Mouse (Mus musculus) adrenal gland, postnatal 36 days (tissue): ENCODE measurements around the gene Csf2rb2. TPM values are rescaled to one million over a fixed set of nuclear protein-coding genes. Genes with fewer than 3 reads are reported as not detected.
"Not testable (repeated sequence)": the region's sequence is repeated elsewhere in the genome, so short reads cannot be mapped to it uniquely, and the experiment has no call there.

Experiments
- DNase-seq, 2 experiments: peaks; one replicate each; pipeline ENCODE4 v3.0.0; 2021; ENCODE audit warnings: mixed read lengths in 1 of 2
- microRNA-seq: library from miRNA; unstranded; fragments of <30 nt; microRNA quantifications from one replicate; pipeline ENCODE4 v1.2.0, GENCODE M21; 2021
- total RNA-seq, 2 experiments: library from RNA; stranded (reverse); gene quantifications; 2 replicates each; pipeline ENCODE4 v1.2.3; 2021

Csf2rb2 gene
- total RNA-seq, 2 experiments from 2014 or later: 0.36 to 0.93 TPM

DNA sequence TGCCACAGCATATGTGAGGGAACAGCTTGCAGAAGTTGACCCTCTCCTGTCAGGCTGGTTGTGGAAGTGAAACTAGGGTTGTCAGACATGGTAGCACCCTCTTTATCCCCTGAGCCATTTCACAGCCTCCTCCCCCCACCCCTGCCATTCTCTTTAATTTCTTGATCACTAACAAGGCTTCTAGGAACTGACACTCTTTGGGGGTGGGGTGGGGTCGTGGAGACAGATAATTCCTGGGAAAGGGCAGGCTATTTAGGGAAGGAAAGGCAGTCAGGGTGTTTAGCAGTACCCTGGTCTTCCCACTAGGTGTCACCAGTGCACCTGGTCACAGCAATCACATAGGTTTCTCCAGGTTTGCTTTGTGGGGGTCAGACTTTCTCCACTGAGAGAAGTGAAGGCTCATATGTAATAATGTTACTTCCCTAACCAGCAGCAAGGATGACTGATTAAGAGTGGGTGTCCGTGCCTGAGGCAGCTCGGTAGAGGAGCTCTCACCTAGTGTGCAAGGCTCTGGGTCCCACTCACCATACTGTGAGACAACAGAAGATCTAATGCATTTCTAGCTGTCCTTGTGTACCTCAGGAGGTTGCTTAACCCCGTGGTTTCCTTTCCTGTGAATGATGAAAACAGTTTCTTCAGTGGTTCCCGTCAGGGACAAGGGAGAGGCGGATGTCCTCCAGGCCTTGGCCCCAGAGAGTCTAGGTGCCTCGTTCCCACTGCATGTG is 48.0 kb downstream of the Csf2rb2 start:
- DNase-seq: peak; percentile 66 to 74

DNA sequence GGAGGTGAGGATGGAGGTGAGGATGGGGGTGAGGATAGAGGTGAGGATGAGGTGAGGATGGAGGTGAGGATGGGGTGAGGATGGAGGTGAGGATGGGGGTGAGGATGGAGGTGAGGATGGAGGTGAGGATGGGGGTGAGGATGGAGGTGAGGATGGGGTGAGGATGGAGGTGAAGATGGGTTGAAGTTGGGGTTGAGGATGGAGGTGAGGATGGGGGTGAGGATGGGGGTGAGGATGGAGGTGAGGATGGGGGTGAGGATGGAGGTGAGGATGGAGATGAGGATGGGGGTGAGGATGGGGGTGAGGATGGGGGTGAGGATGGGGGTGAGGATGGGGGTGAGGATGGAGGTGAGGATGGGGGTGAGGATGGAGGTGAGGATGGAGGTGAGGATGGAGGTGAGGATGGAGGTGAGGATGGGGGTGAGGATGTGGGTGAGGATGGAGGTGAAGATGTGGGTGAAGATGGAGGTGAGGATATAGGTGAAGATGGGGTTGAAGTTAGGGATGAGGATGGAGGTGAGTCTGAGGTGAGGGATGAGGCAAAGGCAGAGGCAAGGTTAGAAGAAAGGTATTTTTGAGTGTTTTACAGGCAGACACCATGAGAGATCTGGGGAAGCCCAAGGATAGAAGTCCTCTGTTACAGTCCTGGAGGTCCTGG is 48.8 kb downstream of the Csf2rb2 start:
- not testable (repeated sequence) for DNase-seq

DNA sequence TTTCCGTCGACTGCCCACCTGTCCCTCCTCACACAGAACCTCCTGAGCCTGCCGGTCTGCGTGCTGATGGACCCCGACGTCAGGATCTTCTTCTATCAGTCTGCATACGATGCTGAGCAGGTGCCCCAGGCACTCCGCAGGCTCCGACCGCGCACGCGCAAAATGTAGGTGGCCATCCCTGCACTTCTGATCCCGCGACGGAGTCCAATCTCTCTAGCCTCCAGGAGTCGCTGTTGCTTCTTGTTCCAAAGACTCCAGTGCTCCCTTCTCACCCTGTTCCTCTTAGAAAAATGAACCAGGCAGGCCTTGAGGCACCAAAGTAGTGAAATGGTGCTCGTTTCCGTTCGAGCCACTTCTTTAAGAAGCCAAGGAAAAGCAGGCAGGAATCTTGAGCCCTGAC is 50.8 kb downstream of the Csf2rb2 start:
- DNase-seq: peak; percentile 54 to 63

DNA sequence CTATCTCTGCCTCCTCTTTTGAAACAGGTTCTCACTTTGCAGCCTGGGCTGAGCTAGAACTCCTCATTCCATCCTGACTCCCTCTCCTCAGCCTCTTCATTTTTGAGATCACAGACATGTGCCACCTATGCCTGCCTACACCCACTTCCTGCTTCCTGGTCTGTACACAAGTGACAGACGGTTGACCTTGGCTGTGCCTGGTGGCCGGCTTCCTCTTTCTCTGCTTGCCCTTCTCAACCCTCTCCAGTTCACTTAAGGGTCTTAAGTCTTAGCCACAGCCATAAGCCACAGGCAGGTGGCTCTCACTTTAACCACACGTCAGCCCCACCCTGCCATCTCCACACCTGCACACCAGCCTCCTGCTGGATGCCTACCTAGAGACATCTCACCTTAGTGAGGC is 57.1 kb downstream of the Csf2rb2 start:
- DNase-seq: no peak

DNA sequence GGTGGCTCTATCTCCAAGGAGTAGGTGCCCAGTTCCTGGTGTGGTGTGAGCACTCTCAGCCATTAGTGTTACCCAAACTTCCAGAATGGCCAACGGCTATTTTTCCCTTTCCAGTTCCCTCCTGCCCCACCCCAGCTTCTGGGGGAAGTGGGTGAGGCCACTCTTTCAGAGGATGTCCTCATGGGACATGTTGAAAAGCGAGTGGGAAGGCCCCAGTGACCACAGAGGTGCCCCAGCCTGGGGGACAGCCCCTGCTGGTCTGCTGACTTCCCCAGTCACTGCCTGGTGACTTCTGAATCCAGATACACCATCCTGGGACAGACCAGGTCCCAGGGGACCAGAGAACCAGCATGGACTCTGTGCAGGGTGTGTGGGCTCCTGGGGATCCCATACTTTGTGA is 57.9 kb downstream of the Csf2rb2 start:
- no peak for DNase-seq

DNA sequence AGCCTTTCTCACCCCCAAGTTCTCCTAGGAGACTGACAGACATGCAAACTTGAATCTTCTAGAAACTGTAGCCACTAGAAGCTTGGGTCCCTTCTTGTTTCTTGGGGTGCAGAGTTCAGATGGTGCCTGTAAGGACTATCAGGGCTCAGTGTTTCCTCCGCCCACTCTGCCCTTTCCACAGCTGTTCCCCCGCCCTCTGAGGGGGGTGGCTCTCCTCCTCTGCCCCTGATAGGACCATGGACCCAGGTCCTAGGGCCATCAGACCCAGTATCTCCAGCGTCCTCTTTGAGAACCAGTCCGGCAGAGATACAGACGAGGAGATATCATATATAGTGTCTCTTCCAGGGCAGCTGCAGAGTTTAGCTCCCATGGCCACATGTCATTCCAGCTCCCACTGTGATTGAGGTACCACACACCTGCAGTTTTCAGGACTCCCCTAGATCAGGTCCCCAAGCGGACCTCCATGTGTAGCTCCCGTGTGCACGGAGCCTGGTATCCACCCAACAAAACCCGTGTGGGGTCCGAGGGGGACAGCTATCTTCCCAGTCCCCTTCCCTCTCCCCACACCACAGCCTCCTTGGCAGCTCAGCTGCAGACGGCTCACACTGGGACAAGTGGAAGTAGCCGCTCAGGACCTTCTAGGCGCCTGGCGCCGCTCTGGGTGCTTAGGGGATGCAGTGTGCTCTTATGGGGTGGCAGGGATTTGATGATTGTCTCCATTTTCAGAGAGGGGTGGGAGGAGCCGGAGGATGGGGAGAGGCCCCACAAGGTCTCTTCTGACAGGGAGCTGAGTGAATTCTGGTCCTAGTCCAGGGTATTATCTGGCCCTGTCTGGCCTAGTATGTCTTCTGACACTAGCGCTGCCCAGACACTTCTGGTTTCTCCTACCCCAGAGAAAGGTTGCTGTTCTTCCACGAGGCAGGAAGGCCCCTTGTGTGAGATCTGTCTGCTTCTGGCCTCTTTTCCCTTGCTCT is 59.1 kb downstream of the Csf2rb2 start:
- DNase-seq: no peak

DNA sequence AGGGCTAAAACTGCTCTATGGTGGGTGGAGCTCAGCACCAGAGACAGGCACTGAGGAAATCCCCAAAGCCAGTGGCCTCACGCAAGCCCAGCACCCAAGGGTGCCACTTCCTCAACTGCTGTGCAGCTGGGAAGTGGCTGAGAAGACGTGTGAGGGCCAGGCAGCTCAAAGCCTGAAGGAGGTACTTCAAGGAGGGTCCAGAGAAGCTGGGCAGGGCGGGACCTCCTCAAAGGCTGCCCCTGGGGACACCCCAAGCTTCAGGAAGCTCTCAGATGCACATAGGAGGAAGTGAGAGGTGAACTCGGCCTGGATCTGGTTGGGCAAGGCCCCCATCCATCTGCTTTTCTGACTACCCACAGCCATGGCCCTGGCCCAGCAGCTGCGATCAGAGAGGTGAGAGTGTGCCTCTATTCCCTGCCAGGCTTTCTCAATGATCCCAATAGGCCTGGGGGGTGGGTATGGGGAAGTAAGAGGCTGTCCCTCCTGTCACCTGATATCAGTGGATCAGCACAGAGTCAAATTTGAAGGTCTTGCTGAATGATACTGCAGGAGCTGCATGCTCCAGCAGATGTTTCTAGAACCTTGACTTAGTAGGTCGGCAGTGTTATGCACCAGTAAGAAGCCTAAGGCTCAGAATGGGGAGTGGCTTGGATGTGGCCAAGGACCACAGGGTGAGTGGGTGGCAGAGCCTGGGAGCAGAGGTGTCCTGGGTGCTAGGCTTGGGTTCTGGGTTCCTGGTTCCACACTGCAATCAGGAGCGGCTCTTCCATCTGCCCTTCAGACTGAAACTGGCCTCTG is 60.6 kb downstream of the Csf2rb2 start, which contains the start of gene Ncf4:
Gene Ncf4, plus strand, starts transcription at position 107 of the 798 bp plus-strand sequence.
- peak in 1 of 2 experiments; percentile 30 for DNase-seq

DNA sequence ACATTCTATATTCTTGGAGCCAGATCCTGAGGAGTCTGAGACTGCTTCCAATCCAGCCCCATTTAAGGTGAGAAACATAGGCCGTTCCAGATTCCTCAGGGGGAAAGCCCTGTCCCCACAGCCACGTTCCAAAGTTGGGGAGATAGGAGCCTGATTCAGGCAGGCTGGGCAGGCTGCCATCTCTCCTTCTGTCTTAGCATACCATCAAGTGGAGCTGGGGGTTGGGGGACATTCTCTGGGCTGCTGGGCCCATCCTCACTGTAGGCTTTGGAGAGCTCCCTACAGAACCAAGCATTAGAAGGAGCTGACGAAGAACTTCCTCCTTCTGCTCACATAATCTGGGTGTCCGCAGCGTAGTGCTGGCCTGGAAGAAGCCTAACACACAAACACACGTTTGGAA is 61.7 kb downstream of the Csf2rb2 start:
- no peak for DNase-seq

DNA sequence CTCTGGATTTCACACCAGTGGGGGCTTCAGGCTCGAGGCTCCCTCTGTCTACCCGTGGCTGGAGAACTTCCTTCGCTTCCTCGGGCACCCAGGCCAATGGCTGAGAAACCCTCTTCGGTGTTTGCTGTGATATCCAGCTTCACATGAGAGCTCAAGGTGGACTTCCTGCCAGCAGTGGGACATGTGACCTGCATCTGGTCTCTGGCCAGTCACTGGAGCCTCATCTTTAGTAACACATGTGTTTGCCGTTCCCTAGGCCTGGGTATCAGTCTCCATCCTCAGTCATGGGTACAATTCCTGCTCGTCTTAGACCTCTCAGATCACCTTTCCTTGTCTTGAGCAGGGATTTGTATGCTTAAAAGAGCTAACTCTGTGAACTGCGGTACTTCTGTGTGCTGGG is 62.5 kb downstream of the Csf2rb2 start:
- no peak for DNase-seq

DNA sequence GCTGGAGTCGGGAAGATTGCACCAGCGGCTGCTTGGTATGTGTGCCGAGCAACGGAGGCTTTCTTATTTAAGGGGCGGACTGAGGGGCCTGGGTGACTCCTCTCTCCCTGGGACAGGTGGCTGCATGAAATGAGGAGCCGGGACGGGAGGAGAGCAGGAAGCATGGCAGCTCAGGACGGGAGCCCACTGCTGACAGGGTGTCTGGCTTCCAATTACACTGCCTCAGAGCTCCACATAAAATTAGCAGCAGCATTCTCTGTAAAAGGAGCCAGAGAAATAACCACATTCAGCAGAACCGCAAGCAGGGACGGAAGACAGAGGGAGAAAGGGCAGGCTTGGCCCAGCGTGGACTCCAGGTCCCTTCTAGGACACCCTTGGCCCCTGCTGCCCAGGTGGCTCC is 64.2 kb downstream of the Csf2rb2 start:
- no peak for DNase-seq

DNA sequence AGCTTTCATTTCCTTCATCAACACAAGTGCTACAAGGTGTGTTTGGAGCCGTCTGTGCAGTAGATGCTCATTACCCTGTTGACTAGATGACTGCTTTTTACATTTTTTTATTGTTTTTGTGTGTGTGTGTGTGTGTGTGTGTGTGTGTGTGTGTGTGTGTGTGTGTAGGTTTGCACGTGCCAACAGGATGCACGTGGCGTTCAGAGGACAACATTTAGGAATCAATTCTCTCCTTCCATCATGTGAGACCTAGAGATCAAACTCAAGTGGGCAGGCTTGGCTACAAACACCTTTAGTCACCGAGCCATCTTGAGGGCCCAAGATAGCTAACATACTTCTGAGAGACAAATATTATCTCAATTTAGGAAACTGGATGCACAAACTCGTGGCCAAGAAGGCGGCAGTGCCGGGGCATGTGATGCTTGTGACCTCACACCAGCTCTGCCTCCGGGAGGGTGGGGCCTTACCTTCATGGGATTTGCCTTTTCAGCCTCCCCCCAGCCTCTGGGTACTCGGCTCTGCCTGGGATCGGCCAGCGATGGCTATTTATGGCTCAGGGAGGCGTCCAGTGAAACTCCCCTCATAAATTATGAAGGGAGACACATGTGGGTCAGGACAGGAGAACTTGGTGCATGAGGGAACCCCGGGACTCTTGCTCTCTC is 65.4 kb downstream of the Csf2rb2 start:
- peak; percentile 21 to 24 for DNase-seq

DNA sequence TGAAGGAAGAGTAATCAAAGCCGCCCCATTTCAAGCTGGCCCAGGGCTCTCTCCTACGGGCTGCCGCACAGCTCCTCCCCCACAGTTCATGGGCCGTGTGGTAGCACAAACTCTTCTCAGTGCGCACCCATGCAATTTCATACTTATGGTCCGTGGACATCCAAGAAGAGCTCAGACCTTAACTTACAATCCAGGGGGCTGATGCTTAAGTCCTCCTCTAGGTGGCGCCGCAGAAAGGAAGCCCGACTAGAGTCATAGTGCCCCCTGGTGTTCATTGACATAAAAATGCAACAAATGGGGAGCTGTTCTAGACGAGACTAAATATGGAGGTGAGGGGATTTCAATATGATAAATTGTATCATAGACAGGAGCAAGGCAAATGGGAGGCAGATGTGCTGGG is 66.1 kb downstream of the Csf2rb2 start:
- DNase-seq: peak; percentile 66 to 76

DNA sequence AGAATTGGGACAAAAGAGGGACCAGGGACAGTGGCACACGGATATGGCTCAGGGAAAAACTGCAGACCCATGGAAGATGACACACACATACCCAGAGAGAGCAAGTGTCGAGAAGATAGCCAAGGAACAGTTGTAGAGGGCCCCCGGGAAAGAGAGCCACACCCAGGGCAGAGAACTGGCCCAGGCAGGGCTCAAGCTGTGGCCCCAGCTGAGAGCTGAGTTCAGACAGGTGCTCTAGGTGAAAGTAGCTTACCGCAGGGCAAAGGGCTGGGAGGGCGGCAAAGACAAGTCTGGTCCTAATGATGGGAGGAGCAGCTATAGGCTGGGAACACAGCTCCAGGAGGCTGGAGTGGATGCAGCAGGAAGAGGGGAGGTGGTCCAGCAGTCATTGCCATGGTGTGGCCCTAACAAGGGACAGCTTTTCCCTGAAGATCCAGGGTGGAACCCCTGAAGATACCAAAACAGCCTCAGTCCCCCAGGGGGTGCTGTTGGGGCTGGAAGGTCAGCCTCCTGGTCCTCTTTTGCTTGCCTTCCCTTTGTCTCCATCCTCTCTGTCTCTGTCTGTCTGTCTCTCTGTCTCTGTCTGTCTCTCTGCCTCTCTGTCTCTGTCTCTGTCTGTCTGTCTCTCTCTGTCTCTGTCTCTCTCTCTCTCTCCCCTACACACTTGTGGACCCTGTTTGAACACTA is 70.6 kb downstream of the Csf2rb2 start:
- no peak for DNase-seq

Small RNA genes within 50 kb of the gene (microRNA-seq; reads per million reads assigned to microRNA genes)
- not detected for gene Mir7676-1
- gene Mir7676-2: not detected

Other genes starting within 250 kb of the Csf2rb2 start
- under 1 TPM; 0.20 to 0.26 TPM for gene Cacng2, start 185.7 kb downstream of the Csf2rb2 start, total RNA-seq
- 10 to 100 TPM; 16.0 to 18.8 TPM for gene Ift27, start 131.6 kb downstream of the Csf2rb2 start, total RNA-seq
- gene Pvalb, start 99.3 kb downstream of the Csf2rb2 start, total RNA-seq: not detected
- 1 to 10 TPM; 1.9 to 2.3 TPM for gene Ncf4, start 60.9 kb downstream of the Csf2rb2 start, total RNA-seq
- gene Csf2rb, start 20.0 kb upstream of the Csf2rb2 start, total RNA-seq: 1 to 10 TPM; 2.7 to 5.9 TPM
- not detected for gene Tex33, start 90.2 kb upstream of the Csf2rb2 start, total RNA-seq
- gene Tst, start 100.2 kb upstream of the Csf2rb2 start, total RNA-seq: 100 to 1,000 TPM; 276 to 330 TPM
- gene Mpst, start 100.7 kb upstream of the Csf2rb2 start, total RNA-seq: 10 to 100 TPM; 38.8 to 57.7 TPM
- 10 to 100 TPM; 78.2 to 96.3 TPM for gene Kctd17, start 122.8 kb upstream of the Csf2rb2 start, total RNA-seq
- 1 to 10 TPM; 1.2 to 2.3 TPM for gene Tmprss6, start 162.9 kb upstream of the Csf2rb2 start, total RNA-seq
- gene Il2rb, start 189.6 kb upstream of the Csf2rb2 start, total RNA-seq: 1 to 10 TPM in 1 of 2 experiments, under 1 TPM in 1; 0.76 to 1.4 TPM
- 10 to 100 TPM; 38.1 to 40.7 TPM for gene C1qtnf6, start 225.7 kb upstream of the Csf2rb2 start, total RNA-seq
- gene Sstr3, start 239.0 kb upstream of the Csf2rb2 start, total RNA-seq: under 1 TPM; 0.30 to 0.70 TPM